Mouse (Mus musculus) lung, postnatal 0 days (tissue): ENCODE results near the gene Cnpy3.

Experiments used
- CTCF ChIP-seq: IDR thresholded peaks from 2 replicates; pipeline ENCODE4 v1.5.1; 2016; ENCODE audit warnings: antibody characterized with exemption, mild to moderate bottlenecking
- EP300 ChIP-seq: IDR thresholded peaks from 2 replicates; pipeline ENCODE4 v1.6.1; 2016; ENCODE audit warnings: antibody characterized with exemption, mild to moderate bottlenecking, control low read depth

- no peak for TF ChIP-seq CTCF
- no peak for TF ChIP-seq EP300
These were observed 49.7 kb upstream of the Cnpy3 start for GRCm38 (mm10) chr17:46801761-46802160.
